Mouse (Mus musculus) bone marrow macrophage, adult 2 months (primary cell): ENCODE measurements around the gene Gabrq. TPM values are rescaled to one million over a fixed set of nuclear protein-coding genes. Genes with fewer than 3 reads are reported as not detected.
A peak's percentile ranks its signal among the peaks of the same experiment; 100 is the strongest.

Experiments used
- H3K27ac ChIP-seq: 2 replicates; pipeline ENCODE4 v1.5.1; 2012; ENCODE audit warnings: low read depth, low read length; ENCODE audit not compliant: insufficient read depth
- H3K4me1 ChIP-seq: 2 replicates; pipeline ENCODE4 v1.6.1; 2012; ENCODE audit warnings: low read length; ENCODE audit not compliant: control insufficient read depth, insufficient read depth
- H3K4me3 ChIP-seq: 2 replicates; pipeline ENCODE4 v1.5.1; 2012; ENCODE audit warnings: mild to moderate bottlenecking, low read length, moderate library complexity; ENCODE audit not compliant: insufficient read depth
- CTCF ChIP-seq: IDR thresholded peaks from 2 replicates; pipeline ENCODE4 v1.5.1; 2012; ENCODE audit warnings: low read depth, mild to moderate bottlenecking, low read length, moderate library complexity
- POLR2A ChIP-seq: IDR thresholded peaks from 2 replicates; pipeline ENCODE4 v1.6.1; 2012; ENCODE audit warnings: mild to moderate bottlenecking, low read depth, low read length, borderline replicate concordance
- polyA plus RNA-seq: library from polyadenylated mRNA; stranded (reverse); fragments of >200 nt; gene quantifications from 2 replicates; pipeline ENCODE4 v1.2.4, GENCODE M21; 2012; ENCODE audit not compliant: missing spikeins, insufficient read depth, insufficient read length

Gabrq gene
- polyA plus RNA-seq: not detected in 2 replicates

GRCm38 (mm10) chrX:72824776-72825588 lies at the start of gene Gabrq:
Gene Gabrq (plus strand): TSS chrX:72825178.
- Histone ChIP-seq H3K4me1 (no peaks in the 10 kb centered on the region), H3K4me3 (no peak within 1 kb of the TSS), H3K27ac (no peak within 1 kb of the TSS)
- TF ChIP-seq POLR2A (no peak), CTCF (no peak)

GRCm38 (mm10) chrX:72788773-72789557 lies 36.0 kb upstream of the Gabrq start:
- H3K4me1 ChIP-seq: no peaks in the 10 kb centered on the region
- no peak for TF ChIP-seq POLR2A
- TF ChIP-seq CTCF: no peak
- no peak overlapping the region for H3K4me3 ChIP-seq
- H3K27ac ChIP-seq: no peak overlapping the region

- Histone ChIP-seq H3K27ac (no peak overlapping the region), H3K4me1 (no peaks in the 10 kb centered on the region), H3K4me3 (no peak overlapping the region)
- TF ChIP-seq CTCF (no peak), POLR2A (no peak)
Observed at GRCm38 (mm10) chrX:72789558-72789871, 35.5 kb upstream of the Gabrq start.

GRCm38 (mm10) chrX:72819594-72819993 lies 5.4 kb upstream of the Gabrq start:
- H3K27ac ChIP-seq: no peak overlapping the region
- TF ChIP-seq POLR2A (no peak), CTCF (peak; percentile 40)
- no peaks in the 10 kb centered on the region for H3K4me1 ChIP-seq
- no peak overlapping the region for H3K4me3 ChIP-seq

GRCm38 (mm10) chrX:72823310-72823709 lies 1.7 kb upstream of the Gabrq start:
- Histone ChIP-seq H3K4me1 (no peaks in the 10 kb centered on the region), H3K27ac (no peak overlapping the region), H3K4me3 (no peak overlapping the region)
- TF ChIP-seq CTCF (no peak), POLR2A (no peak)

- H3K4me3 ChIP-seq: no peak overlapping the region
- H3K4me1 ChIP-seq: no peaks in the 10 kb centered on the region
- no peak for TF ChIP-seq CTCF
- no peak for TF ChIP-seq POLR2A
- no peak overlapping the region for H3K27ac ChIP-seq
Observed at GRCm38 (mm10) chrX:72825589-72825905, 569 bp downstream of the Gabrq start.

Other genes starting within 250 kb of the Gabrq start
- gene Gabra3, start 168.3 kb upstream of the Gabrq start, polyA plus RNA-seq: not detected in 2 replicates
- 34.6 and 36.4 TPM in 2 replicates for gene Cetn2, start 93.2 kb downstream of the Gabrq start, polyA plus RNA-seq
- gene Nsdhl, start 93.4 kb downstream of the Gabrq start, polyA plus RNA-seq: 15.1 and 16.9 TPM in 2 replicates
- not detected in 2 replicates for gene Zfp185, start 162.2 kb downstream of the Gabrq start, polyA plus RNA-seq
- gene Pnma5, start 211.9 kb downstream of the Gabrq start, polyA plus RNA-seq: not detected in 2 replicates
- not detected in 2 replicates for gene Pnma3, start 239.6 kb downstream of the Gabrq start, polyA plus RNA-seq